Mouse (Mus musculus): ENCODE results near the gene Zfyve27.

Gene Zfyve27

GRCm38 (mm10) chr19:42163764-42164163 is at the start of gene Zfyve27:
Gene Zfyve27 (plus strand): TSS chr19:42163951.
- no peak for DNase-seq (ENCODE audit: low spot score)

DNA sequence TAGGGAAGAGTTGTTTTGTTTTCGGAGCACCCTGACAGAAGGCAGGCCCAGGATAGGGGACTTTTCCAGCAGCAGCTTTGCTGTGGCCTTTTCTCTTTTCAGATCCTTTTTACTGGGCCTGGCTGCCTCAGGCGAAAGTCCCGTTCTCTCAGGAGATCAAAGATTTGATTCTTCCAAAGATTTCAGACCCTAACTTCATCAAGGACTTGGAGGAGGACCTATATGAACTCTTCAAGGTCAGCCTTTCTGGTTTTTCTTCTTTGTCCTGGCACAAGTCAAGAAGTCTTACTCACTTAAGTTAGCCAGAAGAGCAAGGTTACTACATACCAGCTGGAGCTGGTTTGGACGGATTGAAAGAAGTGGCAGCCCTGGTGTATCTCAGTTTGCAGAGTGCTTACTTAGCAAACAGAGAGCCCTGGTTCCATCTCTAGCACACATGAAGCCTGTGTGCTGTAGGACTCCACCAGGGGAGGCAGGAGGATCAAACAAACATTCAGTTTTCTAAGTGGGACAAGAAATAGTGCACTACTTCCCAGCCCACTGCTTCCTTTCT is 47.9 kb upstream of the Zfyve27 start:
- DNase-seq (ENCODE audit: low spot score), result no peak

GRCm38 (mm10) chr19:42118142-42118541 is 45.6 kb upstream of the Zfyve27 start:
- DNase-seq (ENCODE audit: low spot score), result no peak

GRCm38 (mm10) chr19:42118596-42118995 is 45.2 kb upstream of the Zfyve27 start:
- DNase-seq (ENCODE audit: low spot score), result no peak

GRCm38 (mm10) chr19:42120451-42120850 is 43.3 kb upstream of the Zfyve27 start:
- no peak for DNase-seq (ENCODE audit: low spot score)

- no peak for DNase-seq (ENCODE audit: low spot score)
Measured at GRCm38 (mm10) chr19:42124684-42125083, 39.1 kb upstream of the Zfyve27 start.

DNA sequence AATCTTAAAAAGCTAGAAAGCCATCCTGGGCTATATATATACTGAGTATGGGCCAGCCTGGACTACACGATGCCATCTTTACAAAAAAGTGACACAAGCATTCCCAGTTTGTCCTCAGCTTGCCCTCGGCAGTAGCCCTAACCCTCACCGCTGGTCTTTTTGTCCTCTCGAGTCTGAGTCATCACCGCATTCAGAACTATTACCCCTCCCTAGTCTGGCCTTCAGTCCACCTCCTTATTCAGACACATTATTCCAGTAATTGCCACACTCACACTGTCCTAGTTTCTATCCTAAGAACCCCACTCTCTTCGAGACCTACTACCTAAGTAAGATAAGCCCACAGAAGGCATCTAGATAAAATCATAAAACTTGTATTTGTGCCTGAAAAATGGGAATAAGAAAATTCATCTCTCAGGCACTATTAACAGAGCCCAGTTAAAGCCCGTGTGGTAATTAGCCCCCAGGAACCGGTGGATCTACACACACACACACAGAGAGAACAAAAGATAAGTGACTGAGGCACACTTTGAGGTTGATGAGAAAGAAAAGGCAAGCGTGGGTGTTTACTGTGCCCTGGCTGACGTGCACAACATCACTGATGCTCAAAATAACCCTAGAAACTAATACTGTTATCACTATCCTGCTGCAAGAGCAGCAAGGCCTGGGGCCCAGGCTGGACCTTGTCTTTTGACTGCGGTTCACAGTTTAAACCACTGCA is 38.1 kb upstream of the Zfyve27 start:
- DNase-seq (ENCODE audit: low spot score), result no peak

GRCm38 (mm10) chr19:42126219-42126605 is 37.5 kb upstream of the Zfyve27 start:
- peak; percentile 29 for DNase-seq (ENCODE audit: low spot score)

GRCm38 (mm10) chr19:42127024-42127423 is 36.7 kb upstream of the Zfyve27 start:
- peak; percentile 57 for DNase-seq (ENCODE audit: low spot score)

GRCm38 (mm10) chr19:42128052-42128740 is 35.6 kb upstream of the Zfyve27 start:
- no peak for DNase-seq (ENCODE audit: low spot score)

DNA sequence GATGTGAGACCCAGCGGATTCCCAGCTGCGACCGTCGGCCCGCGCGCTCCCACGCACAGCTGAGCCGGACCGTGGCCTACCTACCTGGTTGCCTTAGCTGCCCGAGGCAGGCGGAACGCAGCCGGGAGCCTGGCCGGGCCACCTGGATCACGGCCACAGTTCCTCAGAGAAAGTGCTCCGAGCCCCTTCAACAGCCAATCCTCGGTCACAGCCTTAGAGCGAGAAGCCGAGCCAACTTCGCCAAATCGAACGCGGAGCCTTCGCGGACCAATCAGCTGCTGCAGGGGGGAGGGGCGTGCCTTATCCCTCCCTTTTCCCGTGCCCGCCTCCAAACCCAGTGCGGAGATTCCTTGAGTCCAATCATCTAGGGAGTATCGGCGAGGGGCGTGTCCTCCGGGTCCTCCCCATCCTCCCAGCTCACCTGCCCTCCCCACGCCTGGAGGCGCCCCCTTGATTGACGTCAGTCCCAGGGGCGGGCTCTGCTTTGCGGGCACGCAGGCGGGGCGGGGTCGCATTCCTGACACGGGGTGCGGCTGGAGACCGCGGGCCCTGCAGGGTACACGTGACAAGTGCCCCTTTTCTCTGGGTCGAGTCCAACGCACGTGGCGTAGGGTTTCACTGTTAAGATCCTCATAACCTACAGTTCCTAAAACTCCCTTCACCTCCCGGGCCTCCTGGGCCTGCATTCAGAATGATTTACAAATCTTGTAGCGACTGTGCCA is 34.8 kb upstream of the Zfyve27 start, which contains the start of gene Avpi1:
Gene Avpi1 (minus strand): TSS at position 273 of the 722 bp plus-strand sequence.
- DNase-seq (ENCODE audit: low spot score), result peak; percentile 99

DNA sequence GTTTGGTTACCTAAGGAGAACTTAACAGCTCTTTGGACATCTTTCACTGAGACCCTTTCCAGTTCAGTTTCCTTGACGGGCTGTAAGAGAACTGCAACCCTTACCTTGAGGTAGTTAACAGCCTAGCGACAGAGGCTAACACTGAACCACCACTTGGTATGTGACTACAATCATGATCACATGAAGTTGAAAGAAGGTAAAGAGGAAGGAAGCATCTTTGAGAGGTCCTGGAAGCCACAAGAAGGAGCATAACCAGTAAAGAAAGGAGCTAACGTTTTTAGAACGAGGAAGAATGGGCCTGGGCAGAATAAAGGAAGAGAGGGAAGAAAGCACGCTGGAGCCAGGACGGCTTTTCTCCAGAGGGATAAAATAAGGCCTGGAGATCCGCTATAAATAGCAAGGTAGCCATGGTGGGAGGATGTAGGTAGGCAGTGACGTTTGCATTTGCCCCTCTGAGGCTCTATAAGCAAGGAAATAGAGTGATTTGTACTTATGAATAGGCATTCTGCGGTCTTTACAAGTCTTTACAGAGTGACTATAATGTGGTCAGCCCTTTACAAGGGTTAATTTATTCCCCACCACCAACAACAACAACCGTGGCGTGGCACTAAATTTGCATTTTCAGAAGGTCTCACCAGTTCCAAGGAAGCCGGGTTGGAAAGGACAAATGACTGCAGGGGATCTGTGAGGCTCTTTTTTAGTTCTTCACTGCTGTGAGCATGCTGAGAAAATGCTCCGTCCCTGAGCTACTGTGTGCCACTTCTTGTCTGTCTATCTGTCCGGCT is 34.0 kb upstream of the Zfyve27 start:
- DNase-seq (ENCODE audit: low spot score), result no peak

DNA sequence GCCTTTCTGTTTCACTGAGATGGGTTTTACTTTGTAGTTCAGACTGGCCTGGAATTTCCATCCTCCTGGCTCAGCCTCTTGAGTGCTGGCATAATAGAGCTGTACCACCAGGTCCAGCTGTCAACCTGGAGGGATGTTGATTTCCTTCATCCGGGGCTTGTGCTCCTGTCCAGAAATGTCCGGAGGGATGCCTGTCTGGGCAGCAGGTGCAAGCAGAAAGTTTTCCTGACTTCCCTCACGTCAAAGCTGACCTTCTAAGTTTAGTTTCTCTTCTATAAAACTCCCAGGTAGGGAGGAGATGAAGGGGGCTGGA is 33.5 kb upstream of the Zfyve27 start:
- no peak for DNase-seq (ENCODE audit: low spot score)

GRCm38 (mm10) chr19:42131101-42131500 is 32.6 kb upstream of the Zfyve27 start:
- DNase-seq (ENCODE audit: low spot score), result no peak

- no peak for DNase-seq (ENCODE audit: low spot score)
Measured at GRCm38 (mm10) chr19:42135070-42135469, 28.7 kb upstream of the Zfyve27 start.

GRCm38 (mm10) chr19:42136126-42136525 is 27.6 kb upstream of the Zfyve27 start:
- no peak for DNase-seq (ENCODE audit: low spot score)

DNA sequence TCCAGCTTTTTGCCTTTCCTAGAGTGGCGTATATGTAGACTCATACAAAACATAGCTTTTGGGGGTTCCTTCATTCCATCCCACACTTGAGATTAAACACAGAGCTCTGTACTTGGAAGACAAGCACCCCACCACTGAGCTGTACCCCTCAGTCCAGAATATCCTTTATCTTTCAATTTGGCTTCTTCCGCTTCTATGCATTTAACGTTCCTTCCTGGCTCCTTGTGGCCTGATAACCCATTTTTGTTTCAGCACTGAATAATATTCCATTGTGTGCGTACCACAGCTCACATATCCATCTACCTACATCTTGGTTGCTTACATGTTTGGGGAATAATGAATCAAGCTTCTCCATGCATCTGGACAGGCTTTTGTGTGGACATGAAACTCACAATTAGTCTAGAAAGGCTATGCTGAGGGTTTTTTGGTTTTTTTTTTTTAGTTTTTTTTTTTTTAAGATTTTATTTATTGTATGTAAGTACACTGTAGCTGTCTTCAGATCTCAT is 26.5 kb upstream of the Zfyve27 start:
- no peak for DNase-seq (ENCODE audit: low spot score)

DNA sequence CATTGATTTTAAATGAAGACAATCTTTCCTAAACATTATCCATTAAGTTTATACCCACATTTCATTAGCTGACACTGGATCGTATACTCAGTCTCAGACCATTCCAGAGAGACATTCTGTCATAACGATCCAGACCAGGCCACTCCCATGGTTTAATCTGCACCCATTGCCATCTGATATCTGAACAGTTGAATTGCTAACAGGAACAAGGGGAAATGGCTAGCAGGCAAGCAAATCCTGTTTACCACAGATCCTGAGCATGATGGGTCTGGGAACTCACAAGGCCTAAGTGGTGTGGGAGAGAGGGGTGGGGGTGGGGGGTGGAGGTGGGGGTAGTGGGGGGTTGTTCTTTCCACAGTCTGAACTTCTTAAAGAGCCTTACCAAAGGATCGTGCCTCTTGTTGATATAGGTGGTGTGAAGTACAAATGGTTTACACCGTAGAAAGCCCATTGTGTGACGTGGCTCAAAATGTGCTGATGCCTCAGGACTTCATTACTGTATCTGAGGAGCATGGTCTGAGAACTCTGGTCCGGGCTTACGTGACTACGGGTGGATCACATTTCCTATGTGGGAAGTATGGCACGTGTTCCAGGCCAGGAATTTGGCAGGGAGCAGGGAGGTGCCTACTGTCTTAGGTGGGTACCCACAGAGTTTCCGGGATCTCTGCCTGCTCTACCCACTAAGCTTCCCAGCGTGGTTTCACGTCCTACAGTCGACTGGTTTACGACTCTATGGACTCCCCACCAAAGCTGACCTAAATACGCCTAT is 25.1 kb upstream of the Zfyve27 start:
- DNase-seq (ENCODE audit: low spot score), result no peak

- no peak for DNase-seq (ENCODE audit: low spot score)
Measured at GRCm38 (mm10) chr19:42139724-42140517, 23.8 kb upstream of the Zfyve27 start.

DNA sequence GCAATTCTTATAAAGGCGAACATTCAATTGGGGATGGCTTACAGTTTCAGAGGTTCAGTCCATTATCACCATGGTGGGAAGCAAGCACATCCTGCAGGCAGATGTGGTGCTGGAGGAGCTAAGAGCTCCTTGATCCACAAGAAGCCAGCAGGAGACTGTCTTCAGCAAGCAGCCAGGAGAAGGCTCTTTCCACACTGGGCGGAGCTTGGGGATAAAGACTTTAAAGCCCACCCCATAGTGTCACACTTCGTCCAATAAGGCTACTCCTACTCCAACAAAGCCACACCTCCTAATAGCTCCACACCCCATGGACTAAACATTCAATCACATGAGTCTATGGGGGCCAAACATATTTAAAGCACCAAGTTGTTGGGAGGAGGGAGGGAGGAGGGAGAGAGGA is 21.8 kb upstream of the Zfyve27 start:
- no peak for DNase-seq (ENCODE audit: low spot score)
